Mouse (Mus musculus): Measurements from ENCODE around the gene Arid4a. TPM values are rescaled to one million over a fixed set of nuclear protein-coding genes. Genes with fewer than 3 reads are reported as not detected.

Arid4a gene
- total RNA-seq, 1 experiment: 10.9 TPM

GRCm38 (mm10) chr12:71116411-71116810, 100.6 kb downstream of the Arid4a start:
- Histone ChIP-seq H3K36me3 (ENCODE audit: control insufficient read depth, insufficient read depth, low read length, poor library complexity, severe bottlenecking) (no peaks in the 10 kb centered on the region), H3K9ac (ENCODE audit: insufficient read depth, low read depth, low read length, poor library complexity, severe bottlenecking) (no peak overlapping the region), H3K4me1 (ENCODE audit: control insufficient read depth in 2 of 2, insufficient read depth in 2 of 2, low read length in 2 of 2, poor library complexity in 1 of 2) (no peaks in the 10 kb centered on the region), H3K4me3 (ENCODE audit: insufficient read depth in 1 of 2, low read depth in 1 of 2, low read length in 2 of 2, poor library complexity in 1 of 2, severe bottlenecking in 1 of 2) (no peak overlapping the region), H3K9me3 (ENCODE audit: control insufficient read depth, insufficient read depth, low read depth, low read length) (no peaks in the 10 kb centered on the region), H3K27ac (ENCODE audit: insufficient read depth, low read depth, low read length, poor library complexity, severe bottlenecking) (no peak overlapping the region)
- TF ChIP-seq HCFC1 (IDR thresholded peaks at IDR 0.05; ENCODE audit: borderline replicate concordance, insufficient read depth, low read length) (no peak), ZNF384 (IDR thresholded peaks at IDR 0.05; ENCODE audit: low read depth, low read length) (no peak), CHD2 (IDR thresholded peaks at IDR 0.05; ENCODE audit: low read depth, low read length) (no peak), ZC3H11A (IDR thresholded peaks at IDR 0.05; ENCODE audit: borderline replicate concordance, low read depth, low read length) (no peak), MAFK (IDR thresholded peaks at IDR 0.05; ENCODE audit: insufficient read depth, low read depth, low read length) (no peak)
- in situ Hi-C loops (cut with MboI; ENCODE audit: low sequenced_read_pairs in 2 of 2, unreplicated experiment in 2 of 2): no loop called here
- no peak for DNase-seq (ENCODE audit: low read depth, low spot score)

GRCm38 (mm10) chr12:71122731-71123130, 106.9 kb downstream of the Arid4a start:
- DNase-seq (ENCODE audit: low read depth, low spot score): no peak
- Histone ChIP-seq H3K4me3 (ENCODE audit: insufficient read depth in 1 of 2, low read depth in 1 of 2, low read length in 2 of 2, poor library complexity in 1 of 2, severe bottlenecking in 1 of 2) (no peak overlapping the region), H3K9me3 (ENCODE audit: control insufficient read depth, insufficient read depth, low read depth, low read length) (no peaks in the 10 kb centered on the region), H3K27ac (ENCODE audit: insufficient read depth, low read depth, low read length, poor library complexity, severe bottlenecking) (no peak overlapping the region), H3K4me1 (ENCODE audit: control insufficient read depth in 2 of 2, insufficient read depth in 2 of 2, low read length in 2 of 2, poor library complexity in 1 of 2) (no peaks in the 10 kb centered on the region), H3K36me3 (ENCODE audit: control insufficient read depth, insufficient read depth, low read length, poor library complexity, severe bottlenecking) (peaks cover 15% of the 10 kb centered on the region; the same call in 1 of the 2 replicates), H3K9ac (ENCODE audit: insufficient read depth, low read depth, low read length, poor library complexity, severe bottlenecking) (no peak overlapping the region)
- in situ Hi-C loops (cut with MboI; ENCODE audit: low sequenced_read_pairs in 2 of 2, unreplicated experiment in 2 of 2): no loop called here
- TF ChIP-seq ZC3H11A (IDR thresholded peaks at IDR 0.05; ENCODE audit: borderline replicate concordance, low read depth, low read length) (no peak), CHD2 (IDR thresholded peaks at IDR 0.05; ENCODE audit: low read depth, low read length) (no peak), ZNF384 (IDR thresholded peaks at IDR 0.05; ENCODE audit: low read depth, low read length) (no peak), HCFC1 (IDR thresholded peaks at IDR 0.05; ENCODE audit: borderline replicate concordance, insufficient read depth, low read length) (no peak), MAFK (IDR thresholded peaks at IDR 0.05; ENCODE audit: insufficient read depth, low read depth, low read length) (no peak)

DNA sequence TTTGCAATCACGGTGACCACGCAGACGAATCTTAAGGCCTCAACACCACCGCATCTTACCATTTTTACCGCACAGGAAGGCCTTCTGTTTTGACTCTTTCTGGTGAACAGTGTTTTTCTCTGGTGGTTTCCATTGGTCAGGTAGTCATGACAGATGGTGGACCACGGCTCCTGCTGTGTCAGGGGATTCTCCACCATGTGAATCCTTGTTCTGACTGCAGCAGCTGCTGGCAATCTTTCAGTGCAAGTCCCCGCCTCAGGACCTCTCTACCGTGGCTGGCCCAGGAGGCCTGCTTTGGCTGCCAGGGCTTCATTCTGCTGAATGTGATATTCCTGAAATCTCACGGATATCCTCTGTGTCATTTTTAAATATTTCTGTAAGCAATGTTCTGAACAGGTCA, 107.5 kb downstream of the Arid4a start:
- no peak for DNase-seq (ENCODE audit: low read depth, low spot score)
- Histone ChIP-seq H3K36me3 (ENCODE audit: control insufficient read depth, insufficient read depth, low read length, poor library complexity, severe bottlenecking) (peaks cover 15% of the 10 kb centered on the region; the same call in 1 of the 2 replicates), H3K27ac (ENCODE audit: insufficient read depth, low read depth, low read length, poor library complexity, severe bottlenecking) (no peak overlapping the region), H3K9ac (ENCODE audit: insufficient read depth, low read depth, low read length, poor library complexity, severe bottlenecking) (no peak overlapping the region), H3K4me3 (ENCODE audit: insufficient read depth in 1 of 2, low read depth in 1 of 2, low read length in 2 of 2, poor library complexity in 1 of 2, severe bottlenecking in 1 of 2) (no peak overlapping the region), H3K9me3 (ENCODE audit: control insufficient read depth, insufficient read depth, low read depth, low read length) (no peaks in the 10 kb centered on the region), H3K4me1 (ENCODE audit: control insufficient read depth in 2 of 2, insufficient read depth in 2 of 2, low read length in 2 of 2, poor library complexity in 1 of 2) (no peaks in the 10 kb centered on the region)
- no peak for TF ChIP-seq ZC3H11A (IDR thresholded peaks at IDR 0.05; ENCODE audit: borderline replicate concordance, low read depth, low read length)
- TF ChIP-seq ZNF384 (IDR thresholded peaks at IDR 0.05; ENCODE audit: low read depth, low read length): no peak
- no peak for TF ChIP-seq CHD2 (IDR thresholded peaks at IDR 0.05; ENCODE audit: low read depth, low read length)
- no peak for TF ChIP-seq HCFC1 (IDR thresholded peaks at IDR 0.05; ENCODE audit: borderline replicate concordance, insufficient read depth, low read length)
- TF ChIP-seq MAFK (IDR thresholded peaks at IDR 0.05; ENCODE audit: insufficient read depth, low read depth, low read length): no peak
- in situ Hi-C loops (cut with MboI; ENCODE audit: low sequenced_read_pairs in 2 of 2, unreplicated experiment in 2 of 2): no loop called here

DNA sequence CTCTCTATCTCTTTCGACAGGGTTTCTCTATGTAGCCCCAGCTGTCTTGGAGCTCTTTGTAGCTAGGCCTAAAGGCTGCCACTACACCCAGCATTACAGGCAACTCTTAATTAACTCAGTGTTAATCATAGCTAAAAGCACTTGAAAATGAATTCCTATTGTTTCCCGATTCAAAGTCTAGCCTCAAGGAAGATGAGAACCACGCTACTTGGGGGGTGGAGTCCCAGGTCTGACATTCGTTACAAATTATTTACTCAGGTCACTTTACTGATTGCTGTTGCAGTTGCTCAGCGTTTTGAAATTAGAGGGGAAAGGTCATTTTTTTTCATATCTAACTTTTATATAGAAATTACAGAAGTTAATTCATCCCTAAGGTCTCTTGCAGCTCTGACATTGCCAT, 119.8 kb downstream of the Arid4a start:
- Histone ChIP-seq H3K27ac (ENCODE audit: insufficient read depth, low read depth, low read length, poor library complexity, severe bottlenecking) (no peak overlapping the region), H3K9me3 (ENCODE audit: control insufficient read depth, insufficient read depth, low read depth, low read length) (no peaks in the 10 kb centered on the region), H3K36me3 (ENCODE audit: control insufficient read depth, insufficient read depth, low read length, poor library complexity, severe bottlenecking) (peaks cover 16% of the 10 kb centered on the region), H3K9ac (ENCODE audit: insufficient read depth, low read depth, low read length, poor library complexity, severe bottlenecking) (no peak overlapping the region), H3K4me3 (ENCODE audit: insufficient read depth in 1 of 2, low read depth in 1 of 2, low read length in 2 of 2, poor library complexity in 1 of 2, severe bottlenecking in 1 of 2) (peak overlapping the region; percentile 34 to 94; a peak in 3 of 4 replicates), H3K4me1 (ENCODE audit: control insufficient read depth in 2 of 2, insufficient read depth in 2 of 2, low read length in 2 of 2, poor library complexity in 1 of 2) (peaks cover 0 to 3% of the 10 kb centered on the region in 2 experiments; a peak in 1 of 4 replicates)
- DNase-seq (ENCODE audit: low read depth, low spot score): no peak
- TF ChIP-seq HCFC1 (IDR thresholded peaks at IDR 0.05; ENCODE audit: borderline replicate concordance, insufficient read depth, low read length) (no peak), ZC3H11A (IDR thresholded peaks at IDR 0.05; ENCODE audit: borderline replicate concordance, low read depth, low read length) (no peak), MAFK (IDR thresholded peaks at IDR 0.05; ENCODE audit: insufficient read depth, low read depth, low read length) (no peak), ZNF384 (IDR thresholded peaks at IDR 0.05; ENCODE audit: low read depth, low read length) (no peak), CHD2 (IDR thresholded peaks at IDR 0.05; ENCODE audit: low read depth, low read length) (no peak)
- in situ Hi-C loops (cut with MboI; ENCODE audit: low sequenced_read_pairs in 2 of 2, unreplicated experiment in 2 of 2): no loop called here

Data from ES-E14 (cell line).